Mouse (Mus musculus): ENCODE data around the gene Dynlt1b.
"Not testable (repeated sequence)": the region's sequence is repeated elsewhere in the genome, so short reads cannot be mapped to it uniquely, and the experiment has no call there.

GRCm38 (mm10) chr17:6398816-6399215 lies 31.1 kb upstream of the Dynlt1b start:
- TF ChIP-seq ZNF384 (IDR thresholded peaks at IDR 0.05; ENCODE audit: low read depth, low read length); TBP (IDR thresholded peaks at IDR 0.05; ENCODE audit: low read depth, low read length); SIN3A (IDR thresholded peaks at IDR 0.05; ENCODE audit: low read length); CTCF (IDR thresholded peaks at IDR 0.05 in 2 of 3, conservative IDR thresholded peaks at IDR 0.05 in 1 of 3; ENCODE audit: control insufficient read depth in 1 of 3, insufficient read depth in 1 of 3, low read depth in 2 of 3, low read length in 3 of 3, poor library complexity in 1 of 3, severe bottlenecking in 1 of 3); TAL1 (IDR thresholded peaks at IDR 0.05; ENCODE audit: low read length); SMC3 (IDR thresholded peaks at IDR 0.05; ENCODE audit: low read depth, low read length); POLR2AphosphoS2 (IDR thresholded peaks at IDR 0.05; ENCODE audit: low read length); EP300 (IDR thresholded peaks at IDR 0.05; ENCODE audit: low read depth in 1 of 2, low read length in 2 of 2); TCF12 (IDR thresholded peaks at IDR 0.05; ENCODE audit: low read depth, low read length): not testable (repeated sequence)

All from MEL (cell line).